Mouse (Mus musculus): Measurements from ENCODE around the gene Pycr1.

The Pycr1 gene

GRCm38 (mm10) chr11:120626785-120627467 lies 16.6 kb downstream of the Pycr1 start:
- no peak for DNase-seq

DNA sequence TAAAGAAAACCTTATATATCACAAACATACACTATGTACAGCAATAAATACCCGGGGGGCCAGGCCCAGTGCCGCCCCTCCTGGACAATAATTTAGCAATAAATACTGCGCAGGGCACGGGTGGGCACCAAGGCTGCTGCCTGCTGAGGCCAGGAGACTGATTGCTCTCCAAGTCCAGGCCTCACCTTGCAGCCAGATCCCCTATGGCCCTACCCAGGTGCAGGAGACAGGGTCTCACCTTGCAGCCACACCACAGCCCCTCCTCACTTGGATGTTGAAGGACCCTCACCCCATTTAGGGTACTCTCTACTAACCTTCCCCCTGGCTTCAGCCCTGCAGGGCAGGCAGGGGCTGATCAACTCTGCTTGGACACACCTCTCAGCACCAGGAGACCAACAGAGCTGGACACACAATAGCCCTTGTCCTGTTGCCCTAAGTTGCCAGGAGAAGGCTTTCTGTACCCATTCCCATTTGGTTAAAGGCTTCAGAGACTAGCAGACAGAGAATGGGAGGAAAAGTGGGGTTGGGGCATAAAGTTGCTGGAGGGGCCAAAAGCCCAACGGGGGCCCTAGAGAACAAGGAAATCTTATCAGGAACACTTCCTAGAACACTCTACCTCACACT lies 18.3 kb downstream of the Pycr1 start, which contains the start of gene Sirt7:
Gene Sirt7, minus strand, starts transcription at position 89 of the 624 bp plus-strand sequence.
- no peak for DNase-seq

DNA sequence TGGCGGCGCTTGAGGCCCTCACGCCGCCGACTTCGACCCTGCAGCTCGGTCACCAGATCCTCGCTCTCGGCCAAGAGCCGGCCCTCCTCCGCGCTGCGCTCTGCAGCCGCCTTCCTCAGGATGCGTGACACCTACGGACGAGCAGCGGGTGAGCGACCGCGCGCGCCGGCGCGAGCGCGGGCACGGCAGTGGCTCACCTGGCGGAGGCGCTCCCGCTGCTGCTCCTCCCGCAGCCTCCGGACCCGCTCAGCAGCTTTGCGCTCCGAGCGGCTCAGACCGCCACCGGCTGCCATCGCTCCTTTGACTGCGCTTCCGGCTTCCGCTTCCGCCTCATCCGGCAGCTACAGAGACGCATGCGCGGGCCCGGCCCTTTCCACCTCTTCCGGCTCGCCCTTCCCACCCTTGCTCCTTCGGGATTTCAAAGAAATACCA lies 18.9 kb downstream of the Pycr1 start:
- peak; percentile 87 to 90 for DNase-seq

GRCm38 (mm10) chr11:120623961-120624679 lies 19.4 kb downstream of the Pycr1 start:
- peak; percentile 64 to 65 for DNase-seq

DNA sequence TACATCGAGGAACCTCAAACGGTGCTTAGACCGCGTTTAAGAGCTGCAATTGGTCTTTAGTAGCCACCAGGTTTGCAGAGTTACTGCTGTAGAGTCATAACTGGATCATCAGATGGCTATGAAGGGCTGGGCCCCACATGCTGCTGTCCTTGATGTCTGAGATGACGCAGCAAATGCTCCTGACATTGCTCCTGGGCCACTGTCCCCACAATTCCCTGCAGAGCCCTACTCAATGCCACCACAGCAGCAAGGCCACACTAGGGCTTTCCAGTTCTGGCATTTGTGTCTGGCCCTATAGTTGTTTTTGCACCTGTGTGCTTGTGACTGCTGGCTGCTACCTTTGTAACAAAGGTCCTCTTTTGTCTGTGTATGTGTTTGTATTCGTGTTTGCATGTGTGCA lies 20.8 kb downstream of the Pycr1 start:
- no peak for DNase-seq

- DNase-seq, result no peak
These were observed 23.4 kb downstream of the Pycr1 start for GRCm38 (mm10) chr11:120620195-120620594.

DNA sequence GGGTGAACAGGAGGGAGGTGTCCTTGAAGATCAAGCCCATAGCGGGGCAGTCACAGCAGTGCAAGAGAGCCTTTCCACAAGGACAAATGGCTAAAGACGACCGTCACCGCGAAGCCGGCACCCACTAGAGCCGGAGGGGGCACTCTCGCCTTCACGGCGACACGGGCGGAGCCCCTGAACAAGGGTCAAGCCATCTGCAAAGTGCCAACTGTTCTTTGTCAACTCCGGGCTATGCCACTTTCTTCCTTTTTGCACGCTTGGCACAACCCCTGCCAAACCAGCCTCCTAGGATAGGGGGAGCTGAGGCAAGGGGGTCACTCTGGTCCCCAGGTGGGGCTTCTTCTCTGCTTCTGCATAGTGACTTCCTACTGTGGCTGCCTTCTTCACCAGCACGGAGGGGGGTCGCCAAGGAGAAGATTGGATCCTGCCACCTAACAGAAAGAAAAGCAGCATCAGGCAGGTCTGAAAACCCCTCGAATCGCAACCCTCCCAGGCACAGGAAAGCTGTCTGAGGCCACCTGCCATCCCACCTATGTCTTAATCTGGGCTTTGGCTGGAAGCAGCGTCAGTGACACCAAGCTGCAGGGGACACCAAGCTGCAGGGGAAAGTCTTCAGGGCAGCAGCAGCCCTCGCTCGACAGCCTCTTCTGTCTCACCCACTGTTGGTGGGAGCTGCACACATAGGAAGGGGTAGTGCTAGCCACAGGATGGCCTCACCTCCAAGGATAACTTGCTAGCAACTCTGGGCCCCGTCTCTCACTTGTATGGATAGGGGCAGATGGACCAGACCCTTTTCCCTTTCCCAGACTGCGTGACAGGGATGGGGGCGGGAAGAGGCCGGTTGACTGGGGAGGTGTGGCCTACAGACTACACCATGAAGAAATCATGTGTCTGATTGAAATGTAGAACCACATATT lies 24.7 kb downstream of the Pycr1 start:
- DNase-seq, result peak in 1 of 2 experiments; percentile 26

DNA sequence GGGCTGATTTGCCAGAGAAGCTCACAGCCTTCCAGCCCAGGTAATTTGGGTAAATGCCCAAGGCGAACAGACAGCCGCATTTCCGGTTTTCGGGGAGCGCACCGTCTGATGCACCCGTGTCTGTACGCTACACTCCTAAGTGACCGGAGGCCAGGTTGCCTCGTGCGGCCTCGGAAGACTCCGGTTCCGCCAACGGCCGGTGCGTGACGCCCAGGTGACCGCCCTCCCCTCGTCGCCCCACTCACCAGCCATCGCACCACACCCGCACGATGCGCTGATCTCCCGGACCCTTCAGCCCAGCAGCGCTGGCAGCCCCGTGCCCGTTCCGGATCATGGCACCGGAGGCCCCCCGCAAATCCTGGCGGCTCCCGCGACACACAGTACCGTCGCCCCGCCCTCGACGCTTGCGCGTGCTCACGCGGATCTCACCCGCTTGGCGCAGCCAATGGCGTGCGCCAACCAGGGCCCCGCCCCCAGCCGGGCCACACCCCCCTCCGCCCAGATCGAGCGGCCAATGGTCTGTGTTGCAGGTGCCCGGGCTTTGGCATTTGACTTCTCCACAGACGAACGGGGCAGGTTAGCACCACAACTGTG lies 26.0 kb downstream of the Pycr1 start, which contains the start of gene Pcyt2:
Gene Pcyt2, minus strand, starts transcription at position 418 of the 594 bp plus-strand sequence.
- DNase-seq, result peak; percentile 94 to 95

DNA sequence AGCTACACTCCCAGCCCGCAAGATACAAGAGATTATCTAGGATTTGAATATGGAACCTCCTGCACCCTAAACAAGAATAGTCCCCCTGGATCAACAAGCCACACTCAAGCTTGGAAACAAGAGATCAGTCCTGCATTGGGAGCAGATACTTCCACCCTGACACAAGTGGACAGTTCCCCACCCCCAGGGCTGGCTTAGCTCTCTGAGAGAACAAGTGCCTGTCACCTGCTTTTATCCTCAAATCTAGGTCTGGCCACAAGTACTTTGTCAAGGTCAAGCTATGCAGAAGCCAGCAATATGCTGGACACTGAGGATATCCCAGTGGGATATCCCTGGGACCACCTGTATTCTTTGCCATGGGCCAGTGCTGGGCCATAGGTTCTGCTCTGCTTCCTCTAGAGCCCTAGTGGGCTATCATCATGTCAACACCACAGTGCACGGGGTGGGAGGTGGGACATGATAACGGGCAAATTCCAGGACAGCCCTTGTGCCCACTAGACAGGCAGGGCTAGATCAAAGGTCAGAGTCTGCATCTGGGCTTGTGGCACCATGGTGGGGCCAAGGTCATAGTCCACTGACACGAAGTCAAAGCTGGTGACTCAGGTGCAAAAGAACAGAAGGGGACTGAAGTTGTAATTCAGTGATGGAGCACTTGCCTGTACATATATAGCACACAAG lies 26.8 kb downstream of the Pycr1 start:
- DNase-seq, result peak in 1 of 2 experiments; percentile 20

DNA sequence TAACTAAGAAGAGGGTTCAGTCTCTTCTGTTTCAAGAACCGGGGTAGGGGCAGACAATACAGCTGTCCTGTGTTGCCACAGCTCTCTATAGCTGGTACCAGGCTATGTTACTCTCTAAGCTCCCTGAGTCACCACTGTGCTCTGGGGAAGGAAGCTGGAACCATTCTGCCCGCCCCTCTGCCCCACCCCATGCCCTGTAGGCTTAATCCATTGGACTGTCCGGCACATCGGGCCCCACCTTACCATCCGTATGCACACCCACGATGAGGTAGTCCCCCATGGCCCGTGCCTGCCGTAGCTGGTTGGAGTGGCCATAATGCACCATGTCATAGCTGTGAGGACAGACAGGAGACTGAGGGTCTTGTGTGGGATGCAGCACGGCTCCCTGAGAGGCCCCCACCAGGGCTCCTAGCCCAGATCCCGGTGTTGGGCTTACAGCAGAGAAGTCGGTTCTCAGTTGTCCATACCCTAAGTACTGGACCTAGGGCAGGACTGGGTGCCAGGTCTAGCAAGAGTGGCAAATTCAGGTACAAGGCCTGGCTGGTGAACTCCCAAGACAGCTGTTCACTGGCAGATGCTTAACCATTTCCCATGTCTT lies 27.9 kb downstream of the Pycr1 start:
- DNase-seq, result peak in 1 of 2 experiments; percentile 20

- DNase-seq, result peak in 1 of 2 experiments; percentile 22
These were observed 28.4 kb downstream of the Pycr1 start for GRCm38 (mm10) chr11:120615167-120615566.

DNA sequence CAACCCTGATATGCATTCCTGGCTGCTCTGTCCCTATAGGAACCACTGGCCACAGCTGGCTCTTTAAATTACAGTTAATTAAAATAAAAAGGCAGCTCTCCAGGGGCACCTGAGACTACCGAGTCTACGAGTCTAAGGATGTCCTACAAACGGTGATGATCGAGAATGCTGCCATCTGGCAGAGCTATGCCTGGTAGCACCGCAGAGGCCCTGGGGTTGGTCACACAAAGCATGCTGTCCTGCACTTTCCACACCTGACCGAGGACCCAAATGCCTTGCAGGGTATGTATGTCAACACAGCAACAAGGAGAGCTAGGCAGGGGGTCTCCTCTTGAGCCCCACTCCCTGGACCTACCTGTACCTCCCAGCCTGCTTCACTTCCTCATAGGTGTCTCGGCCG lies 29.6 kb downstream of the Pycr1 start:
- peak in 1 of 2 experiments; percentile 33 for DNase-seq

- DNase-seq, result peak in 1 of 2 experiments; percentile 19
These were observed 30.0 kb downstream of the Pycr1 start for GRCm38 (mm10) chr11:120613481-120613972.

GRCm38 (mm10) chr11:120612763-120613162 lies 30.8 kb downstream of the Pycr1 start:
- DNase-seq, result peak; percentile 91 to 95

DNA sequence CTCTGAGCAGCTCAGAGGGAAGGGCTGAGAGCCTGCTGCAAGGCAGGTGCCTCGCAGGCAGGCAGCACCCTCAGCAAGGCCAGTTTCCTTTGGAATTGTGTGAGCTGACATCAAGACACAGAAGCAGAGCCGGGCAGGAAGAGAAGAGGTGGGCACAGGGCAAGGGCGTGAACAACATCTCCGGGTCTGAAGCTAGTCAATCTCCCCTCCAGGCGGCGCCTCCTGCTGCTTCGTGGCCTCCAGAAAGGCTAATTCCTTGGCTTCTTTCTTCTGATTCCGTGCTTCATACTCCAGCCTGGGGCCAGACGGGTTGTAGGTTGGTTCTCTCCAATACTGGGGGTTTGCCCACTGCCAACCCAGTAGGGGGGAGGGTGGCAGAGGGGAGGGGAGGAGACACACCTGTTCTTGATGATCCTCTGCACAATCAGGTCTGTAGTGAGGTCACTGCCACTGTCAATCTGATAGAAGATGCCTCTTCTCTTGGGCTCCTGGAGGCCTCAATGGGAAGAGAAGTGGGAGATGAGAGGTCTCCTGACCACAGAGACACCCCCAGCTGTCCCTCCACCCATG lies 33.0 kb downstream of the Pycr1 start:
- DNase-seq, result no peak

DNA sequence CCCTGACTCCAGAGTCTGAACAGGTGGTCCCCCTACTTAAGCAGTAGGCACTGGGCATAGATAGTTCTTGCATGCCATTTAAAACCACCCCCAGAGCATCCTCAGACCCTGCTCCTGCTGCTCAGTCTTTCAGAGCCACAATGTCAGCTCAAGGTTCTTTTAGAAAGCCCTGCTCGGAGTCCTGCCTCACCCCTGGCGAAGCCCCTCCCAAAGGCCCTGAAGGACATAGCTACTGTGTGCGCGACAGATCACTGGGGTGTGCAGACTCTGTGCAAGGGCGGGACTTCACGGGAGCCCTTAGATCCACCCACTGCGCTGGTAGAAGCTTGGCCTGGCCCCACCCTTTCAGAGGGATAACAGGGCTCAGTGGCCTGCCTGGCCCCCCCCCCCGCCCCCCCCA lies 34.3 kb downstream of the Pycr1 start:
- no peak for DNase-seq

GRCm38 (mm10) chr11:120608241-120609034 lies 35.1 kb downstream of the Pycr1 start, which contains the start of gene Npb:
Gene Npb, plus strand, starts transcription at chr11:120608477.
- no peak for DNase-seq

DNA sequence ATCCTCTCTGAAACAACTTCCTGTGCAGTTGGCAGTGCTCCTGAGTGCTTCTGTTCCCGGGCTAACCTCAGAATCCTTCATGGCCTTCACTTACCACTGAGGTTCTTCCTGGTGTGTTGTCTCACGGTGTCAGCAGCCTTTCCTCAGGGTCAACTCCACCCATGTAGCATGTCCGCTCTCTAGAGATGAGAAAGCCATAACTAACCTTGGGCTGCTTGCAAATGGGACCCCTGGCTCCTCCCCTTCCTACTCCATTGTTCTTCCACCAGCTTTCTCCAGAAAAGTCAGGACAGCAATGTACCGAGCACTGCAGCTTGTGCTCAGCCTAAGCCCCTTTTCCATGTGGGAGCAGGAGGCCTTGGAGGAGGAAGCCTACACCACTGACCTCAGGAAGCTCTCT lies 36.8 kb downstream of the Pycr1 start:
- DNase-seq, result no peak

DNA sequence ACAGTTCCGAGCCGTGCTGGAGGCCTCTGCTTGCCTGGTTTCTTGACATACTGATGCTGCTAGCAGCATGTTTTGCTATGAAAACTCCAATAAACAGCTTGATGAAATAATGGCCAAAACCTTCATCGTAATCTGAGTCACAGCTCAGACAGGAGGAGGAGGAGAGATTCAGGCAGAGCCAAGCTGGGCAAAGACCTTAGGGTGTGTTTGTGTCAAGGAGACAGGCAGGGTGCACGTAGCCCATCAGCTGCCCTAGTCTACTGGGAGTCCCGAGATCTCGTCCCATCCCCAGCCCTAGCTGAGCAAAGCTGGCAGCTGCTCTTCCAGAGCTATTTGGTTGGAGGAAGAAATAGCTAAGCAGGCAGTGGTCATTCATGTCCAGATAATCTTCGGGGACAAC lies 37.9 kb downstream of the Pycr1 start:
- no peak for DNase-seq

DNA sequence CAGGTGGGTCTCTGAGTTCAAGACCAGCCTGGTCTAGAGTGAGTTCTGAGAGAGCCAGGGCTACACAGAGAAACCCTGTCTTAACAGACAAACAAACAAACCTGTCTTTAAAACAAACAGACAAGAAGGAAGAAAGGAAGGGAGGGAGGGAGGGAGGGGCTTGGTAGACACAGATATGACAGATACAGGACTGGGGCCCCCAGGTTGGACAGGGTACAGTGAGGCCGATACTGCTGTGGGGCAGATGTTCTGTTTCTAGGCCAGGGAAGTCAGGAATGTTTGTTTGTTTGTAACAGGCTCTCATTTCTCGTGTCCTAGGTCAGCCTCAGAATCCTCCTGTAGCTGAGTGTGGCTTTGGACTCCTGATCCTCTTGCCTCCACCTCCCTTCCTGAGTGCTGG lies 40.0 kb downstream of the Pycr1 start:
- DNase-seq, result no peak
